Mouse (Mus musculus): ENCODE results near the gene Ackr4.

The Ackr4 gene

DNA sequence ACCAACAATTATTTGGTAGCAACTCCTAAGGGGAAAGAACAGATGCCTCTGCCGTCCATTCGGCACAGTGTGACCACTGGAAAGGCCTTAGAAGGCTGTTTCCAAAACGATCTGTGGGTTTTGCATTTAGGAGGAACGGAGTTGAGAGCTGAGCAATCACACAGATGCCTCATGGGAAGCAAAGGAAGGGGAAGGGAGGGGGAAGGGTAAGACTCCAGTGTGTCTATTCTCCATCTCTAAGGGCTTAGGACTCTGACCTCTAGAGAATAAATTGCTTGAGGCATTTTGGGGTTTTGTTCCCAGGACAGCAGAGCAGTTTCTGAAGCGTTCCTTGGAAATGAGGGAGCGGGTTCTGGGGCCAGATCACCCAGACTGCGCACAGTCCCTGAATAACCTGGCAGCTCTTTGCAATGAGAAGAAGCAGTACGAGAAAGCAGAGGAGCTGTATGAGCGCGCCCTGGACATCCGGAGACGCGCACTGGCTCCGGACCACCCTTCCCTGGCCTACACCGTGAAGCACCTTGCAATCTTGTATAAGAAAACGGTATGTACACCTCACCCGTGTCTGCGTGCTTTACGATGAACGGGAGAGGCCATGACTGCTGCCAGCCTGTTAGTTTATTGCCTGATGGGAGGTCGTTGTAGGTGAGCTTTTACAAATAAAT, 87.6 kb downstream of the Ackr4 start:
- DNase-seq, result no peak

DNA sequence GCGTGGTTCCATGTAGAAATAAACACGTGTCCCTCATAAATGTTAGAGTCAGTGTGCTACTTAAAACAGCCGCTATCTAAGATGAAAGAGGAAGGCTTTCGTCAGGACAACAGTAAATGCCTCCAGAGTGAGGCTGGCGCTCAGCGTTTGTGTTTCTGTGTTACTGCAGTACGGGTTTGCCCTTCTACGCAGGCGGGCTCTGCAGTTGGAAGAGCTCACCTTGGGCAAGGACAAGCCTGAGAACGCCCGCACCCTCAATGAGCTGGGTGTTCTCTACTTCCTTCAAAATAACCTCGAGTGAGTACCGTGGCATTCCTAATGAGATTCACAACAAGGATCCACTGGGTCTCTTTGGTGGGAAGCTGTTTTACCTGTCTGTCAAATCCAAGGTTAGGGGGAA, 88.5 kb downstream of the Ackr4 start:
- DNase-seq, result no peak

DNA sequence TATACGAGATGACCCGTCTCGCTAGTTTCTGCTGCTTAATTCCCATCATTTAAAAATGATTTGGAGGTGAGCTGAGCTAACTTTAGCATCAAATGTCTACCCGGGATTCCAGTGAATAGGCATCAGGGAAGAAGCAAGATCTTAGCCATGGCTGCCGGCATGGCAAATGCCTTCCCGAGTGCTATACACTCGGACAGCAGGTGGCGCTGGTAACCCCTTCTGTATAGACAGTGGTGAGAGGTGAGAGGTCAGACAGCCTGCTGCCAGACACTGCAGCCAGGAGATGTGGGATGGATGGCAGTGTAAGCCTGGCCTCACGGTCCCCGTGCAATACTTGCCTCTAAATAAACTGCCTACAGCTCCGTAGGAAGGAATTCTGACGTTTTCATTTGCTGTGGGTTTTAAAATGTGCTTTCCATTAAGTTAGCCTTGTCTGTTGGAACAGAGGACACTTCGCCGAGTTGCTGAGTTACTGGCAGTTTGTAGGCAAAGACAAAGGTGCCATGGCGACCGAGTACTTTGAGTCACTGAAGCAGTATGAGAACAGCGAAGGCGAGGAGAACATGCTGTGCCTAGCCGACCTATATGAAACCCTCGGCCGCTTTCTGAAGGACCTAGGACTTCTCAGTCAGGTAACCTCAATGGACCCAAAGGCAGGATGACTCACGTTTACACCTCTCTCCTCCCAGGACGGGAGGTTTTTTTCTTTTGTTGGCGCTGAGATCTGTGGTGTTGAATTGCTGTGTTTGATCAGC, 91.3 kb downstream of the Ackr4 start:
- DNase-seq, result peak; percentile 43

DNA sequence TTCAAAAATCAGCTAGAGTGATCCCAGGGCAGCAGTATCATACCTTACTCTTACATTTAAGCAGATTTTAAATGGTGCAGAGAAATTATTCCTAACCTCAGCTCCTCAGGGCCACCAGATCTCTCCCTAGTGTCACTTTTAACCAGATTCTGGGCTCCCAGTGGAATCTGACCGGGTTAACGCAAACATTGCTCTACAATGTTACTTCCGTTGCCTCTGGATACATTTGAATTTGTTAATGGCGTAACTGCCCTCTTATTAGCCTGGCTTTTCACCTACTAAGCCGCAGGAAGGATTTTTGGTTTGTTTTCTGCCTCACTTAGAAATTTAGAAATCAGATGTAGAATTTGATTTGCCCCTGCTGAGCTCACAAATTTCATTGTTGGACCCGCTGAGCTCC, 92.0 kb downstream of the Ackr4 start:
- no peak for DNase-seq

- DNase-seq, result no peak
Measured at GRCm38 (mm10) chr9:104034231-104034630, 92.5 kb downstream of the Ackr4 start.

Data from cerebellum, adult 11-12 months (tissue).